Mouse (Mus musculus) MEL (cell line): ENCODE results near the gene Atp5e. TPM values are rescaled to one million over a fixed set of nuclear protein-coding genes. Genes with fewer than 3 reads are reported as not detected.

Experiments used
- DNase-seq: peaks from one replicate; pipeline ENCODE4 v3.0.0; 2011; ENCODE audit warnings: low read depth, low spot score
- H3K27ac ChIP-seq: 2 replicates; pipeline ENCODE4 v1.5.1; 2012; ENCODE audit warnings: low read depth, mild to moderate bottlenecking, control low read depth, low read length, moderate library complexity; ENCODE audit not compliant: control insufficient read depth
- H3K27me3 ChIP-seq, 2 experiments: fragments of 150-350 bp in 1 of 2; sonication (generic) in 1 of 2; 2 replicates each; pipeline ENCODE4 v1.6.1; 2012; ENCODE audit warnings: low read length in 2 of 2, mild to moderate bottlenecking in 2 of 2, improper control_type of control experiment in 1 of 2, moderate library complexity in 1 of 2; ENCODE audit not compliant: insufficient read depth in 2 of 2, control insufficient read depth in 1 of 2
- H3K36me3 ChIP-seq, 2 experiments: 2 replicates each; pipeline ENCODE4 v1.6.1; 2012 to 2014; ENCODE audit warnings: low read length in 2 of 2, improper control_type of control experiment in 1 of 2, inconsistent platforms in 1 of 2, mild to moderate bottlenecking in 1 of 2; ENCODE audit not compliant: insufficient read depth in 2 of 2, control insufficient read depth in 1 of 2
- H3K4me1 ChIP-seq, 2 experiments: fragments of 150-350 bp in 1 of 2; sonication (generic) in 1 of 2; 2 replicates each; pipeline ENCODE4 v1.6.1; 2012; ENCODE audit warnings: low read length in 2 of 2, improper control_type of control experiment in 1 of 2, mild to moderate bottlenecking in 1 of 2; ENCODE audit not compliant: insufficient read depth in 2 of 2, control insufficient read depth in 1 of 2
- H3K4me3 ChIP-seq, 2 experiments: fragments of 150-350 bp in 1 of 2; sonication (generic) in 1 of 2; 2 replicates each; pipeline ENCODE4 v1.5.1; 2012; ENCODE audit warnings: low read depth in 2 of 2, low read length in 2 of 2, mild to moderate bottlenecking in 2 of 2, moderate library complexity in 2 of 2, control low read depth in 1 of 2, improper control_type of control experiment in 1 of 2; ENCODE audit not compliant: control insufficient read depth in 1 of 2, insufficient read depth in 1 of 2
- H3K79me2 ChIP-seq: 2 replicates; pipeline ENCODE4 v1.6.1; 2012; ENCODE audit warnings: mild to moderate bottlenecking, low read length, moderate library complexity; ENCODE audit not compliant: control insufficient read depth, poor library complexity, insufficient read depth
- H3K9ac ChIP-seq: 2 replicates; pipeline ENCODE4 v1.6.1; 2012; ENCODE audit warnings: low read depth, mild to moderate bottlenecking, control low read depth, low read length, moderate library complexity; ENCODE audit not compliant: control insufficient read depth, poor library complexity, severe bottlenecking
- H3K9me3 ChIP-seq: fragments of 150-350 bp; sonication (generic); replicated peaks from 2 replicates; pipeline ENCODE4 v1.6.1; 2012; ENCODE audit warnings: mild to moderate bottlenecking, low read length, improper control_type of control experiment, moderate library complexity; ENCODE audit not compliant: insufficient read depth
- CTCF ChIP-seq, 3 experiments: IDR thresholded peaks in 2 of 3; conservative IDR thresholded peaks in 1 of 3; 2 replicates each; pipeline ENCODE4 v1.5.1; 2011 to 2012; ENCODE audit warnings: low read length in 3 of 3, low read depth in 2 of 3, mild to moderate bottlenecking in 2 of 3, improper control_type of control experiment in 1 of 3, inconsistent platforms in 1 of 3, mixed read lengths in 1 of 3, moderate library complexity in 1 of 3; ENCODE audit not compliant: control insufficient read depth in 1 of 3, insufficient read depth in 1 of 3, poor library complexity in 1 of 3, severe bottlenecking in 1 of 3
- E2F4 ChIP-seq: IDR thresholded peaks from 2 replicates; pipeline ENCODE4 v1.6.1; 2011; ENCODE audit warnings: low read depth, low read length, improper control_type of control experiment, borderline replicate concordance
- GABPA ChIP-seq: IDR thresholded peaks from 2 replicates; pipeline ENCODE4 v1.6.1; 2012; ENCODE audit warnings: low read depth, mild to moderate bottlenecking, inconsistent platforms, low read length, improper control_type of control experiment, moderate library complexity
- HCFC1 ChIP-seq: IDR thresholded peaks from 2 replicates; pipeline ENCODE4 v1.6.1; 2012; ENCODE audit warnings: low read depth, mild to moderate bottlenecking, inconsistent platforms, low read length, improper control_type of control experiment, moderate library complexity
- MAFK ChIP-seq: IDR thresholded peaks from 2 replicates; pipeline ENCODE4 v1.6.1; 2011; ENCODE audit warnings: low read depth, mild to moderate bottlenecking, low read length, improper control_type of control experiment, borderline replicate concordance
- MEF2A ChIP-seq: IDR thresholded peaks from 2 replicates; pipeline ENCODE4 v1.6.1; 2014; ENCODE audit warnings: low read depth, mild to moderate bottlenecking, inconsistent platforms, low read length, improper control_type of control experiment; ENCODE audit not compliant: poor library complexity, insufficient replicate concordance, severe bottlenecking; ENCODE audit errors: extremely low read depth
- MXI1 ChIP-seq: IDR thresholded peaks from 2 replicates; pipeline ENCODE4 v1.6.1; 2011; ENCODE audit warnings: mild to moderate bottlenecking, low read depth, low read length, improper control_type of control experiment
- MYB ChIP-seq: IDR thresholded peaks from 2 replicates; pipeline ENCODE4 v1.6.1; 2011; ENCODE audit warnings: mild to moderate bottlenecking, low read depth, low read length, improper control_type of control experiment
- MYC ChIP-seq: IDR thresholded peaks from 2 replicates; pipeline ENCODE4 v1.6.1; 2011; ENCODE audit warnings: low read depth, mild to moderate bottlenecking, low read length, improper control_type of control experiment, moderate library complexity
- POLR2A ChIP-seq, 2 experiments: IDR thresholded peaks; 2 replicates each; pipeline ENCODE4 v1.6.1; 2011 to 2012; ENCODE audit warnings: low read length in 2 of 2, mild to moderate bottlenecking in 2 of 2, control low read depth in 1 of 2, improper control_type of control experiment in 1 of 2, low read depth in 1 of 2, moderate library complexity in 1 of 2; ENCODE audit not compliant: control insufficient read depth in 1 of 2, insufficient read depth in 1 of 2, poor library complexity in 1 of 2
- POLR2AphosphoS2 ChIP-seq: IDR thresholded peaks from 2 replicates; pipeline ENCODE4 v1.6.1; 2011; ENCODE audit warnings: low read length, improper control_type of control experiment
- RAD21 ChIP-seq: IDR thresholded peaks from 2 replicates; pipeline ENCODE4 v1.6.1; 2011; ENCODE audit warnings: mild to moderate bottlenecking, low read depth, low read length, improper control_type of control experiment
- SMC3 ChIP-seq: IDR thresholded peaks from 2 replicates; pipeline ENCODE4 v1.6.1; 2011; ENCODE audit warnings: low read depth, low read length, improper control_type of control experiment
- UBTF ChIP-seq: IDR thresholded peaks from 2 replicates; pipeline ENCODE4 v1.6.1; 2012; ENCODE audit warnings: low read depth, mild to moderate bottlenecking, inconsistent platforms, low read length, improper control_type of control experiment, moderate library complexity, borderline replicate concordance; ENCODE audit not compliant: insufficient read depth
- USF1 ChIP-seq: IDR thresholded peaks from 2 replicates; pipeline ENCODE4 v1.6.1; 2014; ENCODE audit warnings: low read depth, mild to moderate bottlenecking, inconsistent platforms, low read length, improper control_type of control experiment, moderate library complexity
- ZC3H11A ChIP-seq: IDR thresholded peaks from 2 replicates; pipeline ENCODE4 v1.6.1; 2012; ENCODE audit warnings: low read depth, mild to moderate bottlenecking, inconsistent platforms, low read length, improper control_type of control experiment
- ZMIZ1 ChIP-seq: IDR thresholded peaks from 2 replicates; pipeline ENCODE4 v1.6.1; 2012; ENCODE audit warnings: low read depth, mild to moderate bottlenecking, inconsistent platforms, low read length, improper control_type of control experiment, moderate library complexity
- ZNF384 ChIP-seq: IDR thresholded peaks from 2 replicates; pipeline ENCODE4 v1.6.1; 2012; ENCODE audit warnings: low read depth, mild to moderate bottlenecking, inconsistent platforms, low read length, improper control_type of control experiment
- polyA plus RNA-seq, 2 experiments: library from polyadenylated mRNA; stranded (reverse) in 1 of 2; unstranded in 1 of 2; fragments of >175 nt in 1 of 2; fragments of >200 nt in 1 of 2; gene quantifications; 2 replicates each; pipeline versions ENCODE4 v1.2.1 to v1.2.4; 2012; ENCODE audit warnings: low replicate concordance in 2 of 2, low read depth in 1 of 2; ENCODE audit not compliant: insufficient read length in 2 of 2, insufficient read depth in 1 of 2, missing spikeins in 1 of 2
- total RNA-seq: library from RNA; depleted of rRNA; stranded (reverse); fragments of 300-350 nt; gene quantifications from 2 replicates; pipeline ENCODE4 v1.2.3, GENCODE M21; 2012

Gene Atp5e
- total and polyA plus RNA-seq, 3 experiments, result 225 to 561 TPM; not detected in 1

DNA sequence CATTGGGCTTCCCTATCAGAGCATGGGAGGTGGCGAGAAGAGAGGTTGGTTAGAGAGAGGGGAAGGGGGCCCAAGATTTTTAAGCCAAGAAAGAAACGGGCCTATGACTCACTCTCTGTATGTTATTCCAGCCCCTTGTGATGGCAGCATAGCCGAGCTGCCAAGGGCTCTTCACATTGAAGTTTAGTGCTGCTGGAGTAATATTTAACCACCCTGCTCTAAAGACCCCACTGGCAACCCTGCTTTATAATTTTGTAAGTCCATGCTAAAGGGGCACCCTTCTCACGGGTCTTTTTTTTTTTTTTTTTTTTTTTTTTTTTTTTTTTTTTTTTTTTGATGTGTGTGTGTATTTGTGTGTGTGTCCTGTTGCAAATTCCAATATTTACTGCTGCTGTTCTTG, 22.0 kb downstream of the Atp5e start:
- peaks cover 5 to 26% of the 10 kb centered on the region in 2 experiments; a peak in 3 of 4 replicates for H3K4me1 ChIP-seq

DNA sequence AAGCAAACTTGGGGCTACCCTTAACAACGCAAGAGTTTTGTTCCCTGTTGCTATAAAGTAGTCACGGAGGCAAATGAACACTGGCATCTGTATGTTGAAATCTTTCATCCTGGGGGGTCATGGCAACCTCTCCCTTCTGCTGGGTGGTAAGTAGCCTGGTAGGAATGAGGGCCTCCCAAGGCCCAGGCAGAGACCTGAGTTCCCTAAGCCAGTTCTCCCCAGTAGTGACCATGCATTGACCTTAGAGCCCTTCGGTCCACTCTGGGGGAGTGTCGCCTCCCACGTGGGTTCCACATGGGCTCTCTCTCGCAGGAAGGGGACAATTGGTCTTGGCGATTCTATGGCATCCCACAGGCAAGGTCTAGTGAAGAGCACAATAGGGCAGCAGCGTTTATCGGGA, 23.9 kb downstream of the Atp5e start:
- no peak overlapping the region for H3K4me3 ChIP-seq
- H3K9ac ChIP-seq, result no peak overlapping the region
- peaks cover 5 to 34% of the 10 kb centered on the region in 2 experiments; a peak in 3 of 4 replicates for H3K4me1 ChIP-seq
- no peaks in the 10 kb centered on the region for H3K9me3 ChIP-seq
- H3K27me3 ChIP-seq, result no peaks in the 10 kb centered on the region
- H3K79me2 ChIP-seq, result peaks cover 4% of the 10 kb centered on the region; the same call in 1 of the 2 replicates
- no peak overlapping the region for H3K27ac ChIP-seq
- TF ChIP-seq E2F4 (no peak), CTCF (IDR thresholded peaks at IDR 0.05 in 2 of 3, conservative IDR thresholded peaks at IDR 0.05 in 1 of 3; ENCODE audit: control insufficient read depth in 1 of 3, insufficient read depth in 1 of 3, low read depth in 2 of 3, low read length in 3 of 3, poor library complexity in 1 of 3, severe bottlenecking in 1 of 3) (no peak), ZC3H11A (no peak), POLR2AphosphoS2 (no peak), UBTF (no peak), GABPA (no peak), SMC3 (no peak), MXI1 (no peak), RAD21 (no peak), MAFK (no peak), MYB (no peak), ZMIZ1 (no peak), MEF2A (no peak), HCFC1 (no peak), POLR2A (IDR thresholded peaks at IDR 0.05; ENCODE audit: control insufficient read depth in 1 of 2, insufficient read depth in 1 of 2, low read depth in 1 of 2, low read length in 2 of 2, poor library complexity in 1 of 2) (no peak), USF1 (no peak)
- peaks cover 0 to 16% of the 10 kb centered on the region in 2 experiments; a peak in 2 of 4 replicates for H3K36me3 ChIP-seq
- DNase-seq, result no peak

More for the DNA sequence above, 22.0 kb downstream of the Atp5e start:
- Histone ChIP-seq H3K4me3 (no peak overlapping the region), H3K9me3 (no peaks in the 10 kb centered on the region), H3K27ac (no peak overlapping the region), H3K27me3 (no peaks in the 10 kb centered on the region), H3K9ac (no peak overlapping the region), H3K36me3 (peaks cover 0 to 12% of the 10 kb centered on the region in 2 experiments; a peak in 2 of 4 replicates), H3K79me2 (peaks cover 4% of the 10 kb centered on the region; the same call in 1 of the 2 replicates)
- DNase-seq, result no peak
- TF ChIP-seq ZNF384 (peak; percentile 75), MYC (no peak)
